Mouse (Mus musculus) forebrain, embryonic 16.5 days (tissue): Measurements from ENCODE around the gene B3galt5. TPM values are rescaled to one million over a fixed set of nuclear protein-coding genes. Genes with fewer than 3 reads are reported as not detected.

Experiments used
- ATAC-seq: fragments of 200-750 bp; cut with Nextera tagmentation; 2 replicates; pipeline ENCODE4 v1.8.0; 2017; ENCODE audit warnings: mild to moderate bottlenecking, moderate library complexity
- H3K27ac ChIP-seq: fragments of 300-500 bp; sonication (generic); 2 replicates; pipeline ENCODE4 v1.5.1; 2014; ENCODE audit warnings: low read length, control low read depth
- H3K27me3 ChIP-seq: fragments of 300-500 bp; sonication (generic); replicated peaks from 2 replicates; pipeline ENCODE4 v1.6.1; 2014; ENCODE audit warnings: low read length; ENCODE audit not compliant: control insufficient read depth, insufficient read depth
- H3K36me3 ChIP-seq: fragments of 300-500 bp; sonication (generic); 2 replicates; pipeline ENCODE4 v1.6.1; 2014; ENCODE audit not compliant: control insufficient read depth, insufficient read depth
- H3K4me1 ChIP-seq: fragments of 300-500 bp; sonication (generic); replicated peaks from 2 replicates; pipeline ENCODE4 v1.6.1; 2014; ENCODE audit warnings: low read length; ENCODE audit not compliant: control insufficient read depth, insufficient read depth
- H3K4me2 ChIP-seq: fragments of 300-500 bp; sonication (generic); 2 replicates; pipeline ENCODE4 v1.6.1; 2014; ENCODE audit warnings: mild to moderate bottlenecking, low read length, control low read depth
- H3K4me3 ChIP-seq: fragments of 300-500 bp; sonication (generic); replicated peaks from 2 replicates; pipeline ENCODE4 v1.5.1; 2014; ENCODE audit warnings: mild to moderate bottlenecking, low read length, control low read depth
- H3K9ac ChIP-seq: fragments of 300-500 bp; sonication (generic); replicated peaks from 2 replicates; pipeline ENCODE4 v1.6.1; 2014; ENCODE audit warnings: low read depth, low read length, control low read depth
- H3K9me3 ChIP-seq: fragments of 300-500 bp; sonication (generic); 2 replicates; pipeline ENCODE4 v1.6.1; 2016; ENCODE audit warnings: low read length; ENCODE audit not compliant: control insufficient read depth
- WGBS: fragments of 180-500 bp; shearing (Covaris S2); extraction: QIAGEN DNeasy Blood & Tissue Kit; methylation state at CpG from one replicate; pipeline ENCODE4 v1.1.7; 2014; 5-methylcytosine and 5-hydroxymethylcytosine counted together
- polyA plus RNA-seq: library from polyadenylated mRNA; unstranded; fragments of >200 nt; fragmentation: Nextera tagmentation; extraction: Ambion mirVana; gene quantifications from 2 replicates; pipeline ENCODE4 v1.2.1, GENCODE M21; 2015

The B3galt5 gene
- polyA plus RNA-seq, result 1.5 and 2.2 TPM in 2 replicates

- 0 out of 2 replicates have a peak, but pooled peaks cover 3% of the 10 kb centered on the region for H3K4me1 ChIP-seq
- no peak within 1 kb of the TSS for H3K4me3 ChIP-seq
- peak; percentile 47; the same call in 1 of the 2 replicates for ATAC-seq
- no peaks in the 10 kb centered on the region for H3K27me3 ChIP-seq
- no peaks in the 10 kb centered on the region for H3K36me3 ChIP-seq
- 46% methylated on average over 17 of the region's 17 CpGs for WGBS
- H3K27ac ChIP-seq, result peak within 1 kb of the TSS; percentile 25; the same call in 1 of the 2 replicates
- no peaks in the 10 kb centered on the region for H3K9me3 ChIP-seq
- 0 out of 2 replicates have a peak within 1 kb of the TSS, but pooled peaks have one; percentile 11 for H3K9ac ChIP-seq
- peak within 1 kb of the TSS; percentile 27 for H3K4me2 ChIP-seq
These were observed at the start of gene B3galt5 for GRCm38 (mm10) chr16:96235366-96235970. Gene B3galt5 (plus strand): TSS chr16:96235801.

DNA sequence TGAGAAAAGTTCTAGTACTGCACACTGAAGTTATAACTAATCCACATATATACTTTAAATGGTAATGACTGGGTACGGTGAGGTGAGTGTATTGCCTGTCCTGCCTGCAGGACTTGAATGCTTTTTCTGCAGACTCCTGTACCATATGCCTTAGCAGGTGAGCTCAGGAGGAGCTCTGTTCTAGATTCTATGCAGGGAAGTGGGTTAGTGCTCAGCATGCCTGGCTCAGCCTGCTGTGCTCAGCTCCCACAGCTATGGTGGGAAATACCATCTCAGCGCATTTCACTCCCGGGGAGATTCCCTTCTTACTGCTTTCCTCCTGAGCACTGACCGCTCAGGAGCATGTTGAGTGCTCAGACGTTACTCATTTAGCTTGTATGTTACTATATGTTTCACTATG, 48.0 kb upstream of the B3galt5 start:
- H3K27me3 ChIP-seq, result no peaks in the 10 kb centered on the region
- H3K9ac ChIP-seq, result no peak overlapping the region
- H3K4me2 ChIP-seq, result no peak overlapping the region
- ATAC-seq, result no peak
- no peak overlapping the region for H3K4me3 ChIP-seq
- 88% methylated on average over 5 of the region's 5 CpGs for WGBS
- H3K27ac ChIP-seq, result no peak overlapping the region
- no peaks in the 10 kb centered on the region for H3K36me3 ChIP-seq
- no peaks in the 10 kb centered on the region for H3K9me3 ChIP-seq
- H3K4me1 ChIP-seq, result peaks cover 4% of the 10 kb centered on the region; the same call in 1 of the 2 replicates

- H3K36me3 ChIP-seq, result no peaks in the 10 kb centered on the region
- H3K4me1 ChIP-seq, result peaks cover 4% of the 10 kb centered on the region; the same call in 1 of the 2 replicates
- peak within 1 kb of the TSS; percentile 59 for H3K4me2 ChIP-seq
- peak within 1 kb of the TSS; percentile 69 for H3K9ac ChIP-seq
- peak within 1 kb of the TSS; percentile 70 for H3K4me3 ChIP-seq
- no peaks in the 10 kb centered on the region for H3K27me3 ChIP-seq
- under 1% methylated on average over 77 of the region's 77 CpGs for WGBS
- H3K9me3 ChIP-seq, result no peaks in the 10 kb centered on the region
- H3K27ac ChIP-seq, result peak within 1 kb of the TSS; percentile 56
- peak; percentile 99 for ATAC-seq
These were observed 43.8 kb upstream of the B3galt5 start, which contains the start of gene Lca5l for GRCm38 (mm10) chr16:96191531-96192506. Gene Lca5l (minus strand): TSS chr16:96192271.

DNA sequence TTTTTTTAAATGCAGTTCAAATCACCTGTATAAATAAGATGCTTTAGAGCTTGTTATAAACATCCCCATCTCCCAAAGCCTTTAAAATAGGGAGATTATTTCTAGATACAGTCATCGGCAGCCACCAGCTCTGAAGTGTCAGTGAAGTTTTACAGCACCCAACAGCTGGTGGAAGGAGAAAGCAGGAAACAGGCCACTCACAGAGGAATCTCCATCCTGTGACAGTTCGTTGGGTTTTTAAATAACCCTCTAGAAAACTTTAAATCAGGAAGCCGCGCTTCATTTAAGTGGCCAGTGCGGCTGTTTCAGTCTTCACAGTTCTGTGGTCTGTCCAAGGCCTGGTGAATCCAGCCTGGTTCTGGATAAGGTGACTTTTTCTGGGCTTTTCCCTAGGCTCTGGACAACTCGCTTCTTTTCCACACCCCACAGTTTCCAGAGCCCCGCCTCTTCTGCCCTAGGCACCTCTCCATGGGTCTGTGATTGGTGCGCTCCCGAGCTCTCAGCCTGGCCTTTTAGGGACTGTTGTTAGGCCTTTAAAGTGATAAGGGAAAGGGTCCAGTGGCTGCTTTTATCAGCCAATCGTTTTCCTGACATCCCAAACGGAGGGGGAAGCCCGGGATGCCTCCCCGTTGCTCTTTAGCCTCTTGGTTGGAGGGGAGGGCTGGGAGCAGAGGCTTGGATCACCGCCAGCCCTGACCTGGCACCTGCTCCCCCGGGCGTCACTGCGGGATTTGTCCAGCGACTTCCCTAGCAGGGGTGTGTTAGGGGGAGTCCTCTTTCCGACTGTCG, 35.5 kb upstream of the B3galt5 start, which contains the start of gene Sh3bgr:
Gene Sh3bgr, plus strand, starts transcription at position 538 of the 789 bp plus-strand sequence.
- Histone ChIP-seq H3K27ac (no peak within 1 kb of the TSS), H3K27me3 (no peaks in the 10 kb centered on the region), H3K4me2 (peak within 1 kb of the TSS; percentile 44), H3K36me3 (no peaks in the 10 kb centered on the region), H3K9ac (0 out of 2 replicates have a peak within 1 kb of the TSS, but pooled peaks have one; percentile 3), H3K9me3 (no peaks in the 10 kb centered on the region), H3K4me1 (peaks cover 5% of the 10 kb centered on the region), H3K4me3 (0 out of 2 replicates have a peak within 1 kb of the TSS, but pooled peaks have one; percentile 3)
- 10% methylated on average over 20 of the region's 20 CpGs for WGBS
- ATAC-seq, result peak; percentile 61

- ATAC-seq, result no peak; the same call in 1 of the 2 replicates
- H3K36me3 ChIP-seq, result no peaks in the 10 kb centered on the region
- 0 out of 2 replicates have a peak overlapping the region, but pooled peaks have one; percentile 3 for H3K4me3 ChIP-seq
- no peak overlapping the region for H3K27ac ChIP-seq
- H3K27me3 ChIP-seq, result no peaks in the 10 kb centered on the region
- WGBS, result 20% methylated on average over 9 of the region's 9 CpGs
- no peak overlapping the region for H3K9ac ChIP-seq
- peak overlapping the region; percentile 44 for H3K4me2 ChIP-seq
- no peaks in the 10 kb centered on the region for H3K9me3 ChIP-seq
- H3K4me1 ChIP-seq, result peaks cover 5% of the 10 kb centered on the region
These were observed 34.9 kb upstream of the B3galt5 start for GRCm38 (mm10) chr16:96200702-96201028.

DNA sequence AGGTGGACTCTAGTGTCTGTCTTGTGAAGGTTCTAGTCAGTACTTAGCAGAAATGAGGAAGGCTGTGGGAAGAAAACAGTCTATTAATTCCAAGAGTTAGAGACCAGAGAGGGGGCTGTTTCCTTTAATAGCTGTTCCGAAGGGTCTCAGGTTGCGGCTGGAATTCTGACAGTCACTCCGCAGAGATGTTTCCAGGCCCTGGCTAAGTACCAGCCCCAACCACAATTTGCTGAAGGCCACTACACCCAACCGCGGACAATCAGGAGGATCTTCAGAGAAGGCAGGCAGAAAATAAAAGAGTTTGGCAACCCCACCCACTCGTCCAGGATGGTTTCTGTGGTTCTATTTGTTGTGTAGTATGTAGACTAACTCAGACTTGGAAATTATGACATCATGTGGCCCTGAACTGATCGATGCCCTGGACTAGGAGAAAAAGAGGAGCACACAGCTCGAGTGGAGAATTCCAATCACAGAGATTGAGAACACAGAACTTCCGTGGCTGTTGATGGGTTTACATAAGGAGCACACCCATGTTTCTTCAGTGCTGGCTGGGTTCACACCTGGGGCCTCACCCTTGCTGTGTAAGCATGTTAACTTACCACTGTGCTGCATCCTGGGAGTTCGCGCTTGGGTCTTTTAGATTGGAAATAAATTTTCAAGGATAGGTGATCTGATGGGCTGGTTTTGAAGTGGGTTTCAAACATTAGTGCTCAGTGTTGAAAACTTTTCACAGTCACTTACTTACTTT, 33.9 kb upstream of the B3galt5 start:
- Histone ChIP-seq H3K27me3 (no peaks in the 10 kb centered on the region), H3K4me3 (no peak overlapping the region), H3K4me2 (no peak overlapping the region), H3K9ac (no peak overlapping the region), H3K9me3 (no peaks in the 10 kb centered on the region), H3K27ac (no peak overlapping the region), H3K36me3 (no peaks in the 10 kb centered on the region), H3K4me1 (peaks cover 5% of the 10 kb centered on the region)
- 86% methylated on average over 11 of the region's 11 CpGs for WGBS
- no peak for ATAC-seq

GRCm38 (mm10) chr16:96209789-96210188, 25.8 kb upstream of the B3galt5 start:
- H3K9ac ChIP-seq, result no peak overlapping the region
- no peak for ATAC-seq
- H3K4me1 ChIP-seq, result no peaks in the 10 kb centered on the region
- 82% methylated on average over 10 of the region's 10 CpGs for WGBS
- no peaks in the 10 kb centered on the region for H3K27me3 ChIP-seq
- H3K4me3 ChIP-seq, result no peak overlapping the region
- H3K27ac ChIP-seq, result no peak overlapping the region
- H3K4me2 ChIP-seq, result no peak overlapping the region
- H3K36me3 ChIP-seq, result no peaks in the 10 kb centered on the region
- no peaks in the 10 kb centered on the region for H3K9me3 ChIP-seq

DNA sequence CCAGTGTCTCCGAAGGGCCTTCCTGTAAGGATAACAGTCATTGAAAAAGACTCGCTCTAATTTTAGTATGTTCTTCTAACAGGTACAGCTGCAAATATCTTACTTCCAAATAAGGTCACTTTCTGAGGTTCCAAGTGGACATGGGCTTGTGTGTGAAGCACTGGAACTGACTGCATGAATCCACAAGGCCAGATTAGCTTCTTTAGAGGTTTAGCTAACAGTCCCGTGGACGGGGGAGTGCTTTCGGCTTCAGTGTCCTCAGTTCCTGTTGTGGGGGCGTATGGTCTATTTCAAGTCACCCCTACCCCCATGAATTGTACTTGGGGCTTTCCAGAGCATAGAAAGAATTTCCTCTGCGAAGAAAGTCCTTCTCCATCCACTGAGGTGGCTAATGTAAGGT, 24.7 kb upstream of the B3galt5 start:
- ATAC-seq, result no peak
- Histone ChIP-seq H3K9me3 (no peaks in the 10 kb centered on the region), H3K27me3 (no peaks in the 10 kb centered on the region), H3K27ac (no peak overlapping the region), H3K4me2 (no peak overlapping the region), H3K4me3 (no peak overlapping the region), H3K36me3 (no peaks in the 10 kb centered on the region), H3K4me1 (no peaks in the 10 kb centered on the region), H3K9ac (no peak overlapping the region)
- WGBS, result 89% methylated on average over 7 of the region's 7 CpGs
